Mouse (Mus musculus) naive thymus-derived CD4-positive, alpha-beta T cell, adult 2 months (primary cell): ENCODE measurements around the gene Eps15.

Source experiments
- DNase-seq: peaks from one replicate; pipeline ENCODE4 v3.0.0-alpha.2; 2011; ENCODE audit warnings: low read depth

Gene Eps15

GRCm38 (mm10) chr4:109432668-109433375 lies 152.8 kb downstream of the Eps15 start:
- DNase-seq: no peak

DNA sequence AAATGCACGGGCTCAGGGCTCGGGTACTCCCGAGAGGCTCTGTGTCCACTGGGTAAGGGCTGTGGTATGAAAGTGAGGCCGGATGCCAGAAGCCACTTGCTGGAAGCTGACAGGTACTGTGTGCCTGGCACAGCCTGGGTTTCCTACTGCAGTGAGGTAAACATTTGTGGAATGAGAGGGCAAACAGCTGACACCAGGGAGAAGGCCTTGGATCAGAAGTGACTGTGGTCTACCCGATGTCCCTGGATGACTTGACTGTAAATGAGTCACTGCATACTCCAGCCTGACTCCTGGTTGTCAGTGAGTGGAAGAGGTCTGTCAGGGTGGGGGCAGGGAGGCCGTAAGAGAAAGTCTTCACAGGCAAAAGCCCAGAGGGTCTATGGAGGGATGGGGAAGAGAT lies 153.6 kb downstream of the Eps15 start:
- DNase-seq: no peak

- DNase-seq: no peak
These were observed 154.2 kb downstream of the Eps15 start for GRCm38 (mm10) chr4:109434256-109434655.
